Mouse (Mus musculus): ENCODE measurements around the gene Vmp1. TPM values are rescaled to one million over a fixed set of nuclear protein-coding genes. Genes with fewer than 3 reads are reported as not detected.

The Vmp1 gene
- polyA plus RNA-seq, 1 experiment from 2014 or later = 88.7 TPM

DNA sequence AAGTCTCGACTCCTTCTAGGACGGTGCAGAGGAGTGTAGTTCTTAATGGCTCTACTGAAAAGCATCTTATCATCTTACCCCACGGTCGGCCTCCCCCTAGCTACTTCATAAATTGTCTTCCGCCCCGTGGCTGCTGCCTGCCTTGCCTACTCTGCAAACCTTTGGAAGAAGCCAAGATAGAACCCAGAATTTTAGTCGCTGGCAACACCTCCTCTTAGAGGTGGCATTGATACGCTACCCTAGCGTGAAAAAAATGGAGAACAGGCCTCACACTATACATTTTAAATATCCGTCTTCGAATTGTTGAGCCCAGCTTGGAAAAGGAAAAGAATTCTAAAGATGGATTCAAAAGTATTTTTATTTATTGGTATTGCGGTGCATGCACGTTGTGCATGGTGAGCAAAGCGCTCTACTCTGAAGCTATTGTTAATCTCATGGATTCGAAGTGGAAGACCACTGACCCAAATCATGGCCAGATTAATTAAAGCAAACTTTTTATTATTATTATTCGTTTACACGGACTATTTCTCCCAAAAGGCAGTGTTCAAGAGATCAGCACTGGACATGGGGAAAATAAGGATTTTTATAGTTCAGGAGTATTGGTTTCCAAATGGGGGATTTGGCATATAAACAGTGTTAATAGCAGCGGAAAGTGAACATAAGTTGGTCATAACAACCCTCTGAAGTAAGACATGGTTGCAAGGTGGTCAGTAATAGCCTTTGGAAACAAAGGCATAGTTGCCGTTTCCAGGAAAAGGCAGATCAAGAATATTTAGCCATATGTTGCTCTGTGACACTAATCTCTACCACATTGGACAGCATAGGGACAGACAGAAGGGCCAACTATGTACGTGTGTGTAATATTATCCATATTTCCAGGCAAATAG lies 733 bp upstream of the Vmp1 start:
- no peaks in the 10 kb centered on the region for H3K27me3 ChIP-seq (ENCODE audit: control insufficient read depth, insufficient read depth, low read length)
- WGBS = 10% methylated on average over 20 of the region's 20 CpGs
- peak overlapping the region; percentile 86 for H3K9ac ChIP-seq (ENCODE audit: low read length)
- H3K4me1 ChIP-seq (ENCODE audit: control insufficient read depth, insufficient read depth, low read length) = peaks cover 5% of the 10 kb centered on the region; the same call in 1 of the 2 replicates
- H3K4me3 ChIP-seq (ENCODE audit: low read depth, low read length) = peak overlapping the region; percentile 74
- H3K36me3 ChIP-seq (ENCODE audit: control insufficient read depth, insufficient read depth, low read length) = no peaks in the 10 kb centered on the region; the same call in 1 of the 2 replicates
- peak overlapping the region; percentile 70 for H3K27ac ChIP-seq (replicated peaks; ENCODE audit: low read depth, low read length)
- no peaks in the 10 kb centered on the region for H3K9me3 ChIP-seq (ENCODE audit: control insufficient read depth, low read length)
- DNase-seq (ENCODE audit: low spot score) (no peak), ATAC-seq (ENCODE audit: insufficient number of reproducible peaks, low FRiP score, low TSS enrichment, low read depth) (no peak)
- peak overlapping the region; percentile 63 for H3K4me2 ChIP-seq (ENCODE audit: low read depth, severe bottlenecking)

GRCm38 (mm10) chr11:86682861-86683260 lies 775 bp downstream of the Vmp1 start:
- Histone ChIP-seq H3K4me3 (ENCODE audit: low read depth, low read length) (peak overlapping the region; percentile 74), H3K9me3 (ENCODE audit: control insufficient read depth, low read length) (no peaks in the 10 kb centered on the region), H3K4me1 (ENCODE audit: control insufficient read depth, insufficient read depth, low read length) (peaks cover 5% of the 10 kb centered on the region; the same call in 1 of the 2 replicates), H3K9ac (ENCODE audit: low read length) (peak overlapping the region; percentile 86; the same call in 1 of the 2 replicates), H3K36me3 (ENCODE audit: control insufficient read depth, insufficient read depth, low read length) (no peaks in the 10 kb centered on the region; the same call in 1 of the 2 replicates), H3K4me2 (ENCODE audit: low read depth, severe bottlenecking) (peak overlapping the region; percentile 67), H3K27ac (replicated peaks; ENCODE audit: low read depth, low read length) (no peak overlapping the region), H3K27me3 (ENCODE audit: control insufficient read depth, insufficient read depth, low read length) (no peaks in the 10 kb centered on the region)
- DNase-seq (ENCODE audit: low spot score) (no peak), ATAC-seq (ENCODE audit: insufficient number of reproducible peaks, low FRiP score, low TSS enrichment, low read depth) (no peak)
- WGBS = 36% methylated on average over 7 of the region's 7 CpGs

- Histone ChIP-seq H3K4me2 (ENCODE audit: low read depth, severe bottlenecking) (no peak overlapping the region), H3K9me3 (ENCODE audit: control insufficient read depth, low read length) (no peaks in the 10 kb centered on the region), H3K4me3 (ENCODE audit: low read depth, low read length) (no peak overlapping the region), H3K27ac (replicated peaks; ENCODE audit: low read depth, low read length) (no peak overlapping the region), H3K27me3 (ENCODE audit: control insufficient read depth, insufficient read depth, low read length) (no peaks in the 10 kb centered on the region), H3K4me1 (ENCODE audit: control insufficient read depth, insufficient read depth, low read length) (peaks cover 5% of the 10 kb centered on the region; the same call in 1 of the 2 replicates), H3K9ac (ENCODE audit: low read length) (no peak overlapping the region), H3K36me3 (ENCODE audit: control insufficient read depth, insufficient read depth, low read length) (no peaks in the 10 kb centered on the region; the same call in 1 of the 2 replicates)
- DNase-seq (ENCODE audit: low spot score) = no peak
- WGBS = 89% methylated on average over 3 of the region's 3 CpGs
- ATAC-seq (ENCODE audit: insufficient number of reproducible peaks, low FRiP score, low TSS enrichment, low read depth) = no peak
Measured at GRCm38 (mm10) chr11:86681423-86681822, 2.2 kb downstream of the Vmp1 start.

- Histone ChIP-seq H3K27ac (replicated peaks; ENCODE audit: low read depth, low read length) (no peak overlapping the region), H3K4me2 (ENCODE audit: low read depth, severe bottlenecking) (no peak overlapping the region), H3K4me3 (ENCODE audit: low read depth, low read length) (no peak overlapping the region), H3K36me3 (ENCODE audit: control insufficient read depth, insufficient read depth, low read length) (no peaks in the 10 kb centered on the region; the same call in 1 of the 2 replicates), H3K4me1 (ENCODE audit: control insufficient read depth, insufficient read depth, low read length) (peaks cover 5% of the 10 kb centered on the region; the same call in 1 of the 2 replicates), H3K9me3 (ENCODE audit: control insufficient read depth, low read length) (no peaks in the 10 kb centered on the region), H3K27me3 (ENCODE audit: control insufficient read depth, insufficient read depth, low read length) (no peaks in the 10 kb centered on the region), H3K9ac (ENCODE audit: low read length) (no peak overlapping the region)
- 93% methylated on average over 3 of the region's 3 CpGs for WGBS
- ATAC-seq (ENCODE audit: insufficient number of reproducible peaks, low FRiP score, low TSS enrichment, low read depth) = no peak
- DNase-seq (ENCODE audit: low spot score) = no peak
Measured at GRCm38 (mm10) chr11:86680729-86681128, 2.9 kb downstream of the Vmp1 start.

GRCm38 (mm10) chr11:86678957-86679356 lies 4.7 kb downstream of the Vmp1 start:
- H3K27me3 ChIP-seq (ENCODE audit: control insufficient read depth, insufficient read depth, low read length) = no peaks in the 10 kb centered on the region
- no peak overlapping the region for H3K27ac ChIP-seq (replicated peaks; ENCODE audit: low read depth, low read length)
- 88% methylated on average over 5 of the region's 5 CpGs for WGBS
- H3K4me3 ChIP-seq (ENCODE audit: low read depth, low read length) = no peak overlapping the region
- no peak for ATAC-seq (ENCODE audit: insufficient number of reproducible peaks, low FRiP score, low TSS enrichment, low read depth)
- H3K4me1 ChIP-seq (ENCODE audit: control insufficient read depth, insufficient read depth, low read length) = no peaks in the 10 kb centered on the region
- H3K9me3 ChIP-seq (ENCODE audit: control insufficient read depth, low read length) = no peaks in the 10 kb centered on the region
- H3K36me3 ChIP-seq (ENCODE audit: control insufficient read depth, insufficient read depth, low read length) = no peaks in the 10 kb centered on the region; the same call in 1 of the 2 replicates
- H3K4me2 ChIP-seq (ENCODE audit: low read depth, severe bottlenecking) = no peak overlapping the region
- DNase-seq (ENCODE audit: low spot score) = no peak
- no peak overlapping the region for H3K9ac ChIP-seq (ENCODE audit: low read length)

DNA sequence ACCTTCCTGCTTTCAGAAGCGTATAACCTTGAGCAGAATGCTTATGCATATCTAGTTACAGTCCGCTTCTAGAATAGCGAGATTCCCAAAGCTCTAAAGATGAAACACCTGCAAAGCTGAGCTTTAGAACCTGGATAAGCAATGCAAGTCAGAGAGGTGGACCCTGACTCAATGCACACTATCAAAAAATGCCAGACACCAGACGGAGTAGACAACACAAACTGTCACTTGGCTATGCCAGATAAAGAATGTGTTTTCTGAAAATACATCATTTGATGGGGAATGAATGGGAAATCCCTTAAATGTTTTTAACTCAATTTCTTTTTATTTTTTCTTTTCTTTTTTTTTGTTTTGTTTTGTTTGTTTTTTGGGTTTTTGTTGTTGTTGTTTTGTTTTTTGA lies 8.1 kb downstream of the Vmp1 start:
- H3K36me3 ChIP-seq (ENCODE audit: control insufficient read depth, insufficient read depth, low read length) = no peaks in the 10 kb centered on the region; the same call in 1 of the 2 replicates
- H3K27ac ChIP-seq (replicated peaks; ENCODE audit: low read depth, low read length) = no peak overlapping the region
- no peak overlapping the region for H3K4me3 ChIP-seq (ENCODE audit: low read depth, low read length)
- 88% methylated on average over 4 of the region's 4 CpGs for WGBS
- no peak overlapping the region for H3K9ac ChIP-seq (ENCODE audit: low read length)
- no peaks in the 10 kb centered on the region for H3K4me1 ChIP-seq (ENCODE audit: control insufficient read depth, insufficient read depth, low read length)
- DNase-seq (ENCODE audit: low spot score) (no peak), ATAC-seq (ENCODE audit: insufficient number of reproducible peaks, low FRiP score, low TSS enrichment, low read depth) (no peak)
- H3K9me3 ChIP-seq (ENCODE audit: control insufficient read depth, low read length) = no peaks in the 10 kb centered on the region
- H3K4me2 ChIP-seq (ENCODE audit: low read depth, severe bottlenecking) = no peak overlapping the region
- H3K27me3 ChIP-seq (ENCODE audit: control insufficient read depth, insufficient read depth, low read length) = no peaks in the 10 kb centered on the region

GRCm38 (mm10) chr11:86672772-86673171 lies 10.9 kb downstream of the Vmp1 start:
- H3K9me3 ChIP-seq (ENCODE audit: control insufficient read depth, low read length) = no peaks in the 10 kb centered on the region
- H3K4me1 ChIP-seq (ENCODE audit: control insufficient read depth, insufficient read depth, low read length) = no peaks in the 10 kb centered on the region
- WGBS = 86% methylated on average over 3 of the region's 3 CpGs
- H3K4me3 ChIP-seq (ENCODE audit: low read depth, low read length) = no peak overlapping the region
- H3K9ac ChIP-seq (ENCODE audit: low read length) = no peak overlapping the region
- no peak for DNase-seq (ENCODE audit: low spot score)
- no peaks in the 10 kb centered on the region; the same call in 1 of the 2 replicates for H3K36me3 ChIP-seq (ENCODE audit: control insufficient read depth, insufficient read depth, low read length)
- H3K27me3 ChIP-seq (ENCODE audit: control insufficient read depth, insufficient read depth, low read length) = no peaks in the 10 kb centered on the region
- no peak overlapping the region for H3K27ac ChIP-seq (replicated peaks; ENCODE audit: low read depth, low read length)
- H3K4me2 ChIP-seq (ENCODE audit: low read depth, severe bottlenecking) = no peak overlapping the region
- ATAC-seq (ENCODE audit: insufficient number of reproducible peaks, low FRiP score, low TSS enrichment, low read depth) = no peak

DNA sequence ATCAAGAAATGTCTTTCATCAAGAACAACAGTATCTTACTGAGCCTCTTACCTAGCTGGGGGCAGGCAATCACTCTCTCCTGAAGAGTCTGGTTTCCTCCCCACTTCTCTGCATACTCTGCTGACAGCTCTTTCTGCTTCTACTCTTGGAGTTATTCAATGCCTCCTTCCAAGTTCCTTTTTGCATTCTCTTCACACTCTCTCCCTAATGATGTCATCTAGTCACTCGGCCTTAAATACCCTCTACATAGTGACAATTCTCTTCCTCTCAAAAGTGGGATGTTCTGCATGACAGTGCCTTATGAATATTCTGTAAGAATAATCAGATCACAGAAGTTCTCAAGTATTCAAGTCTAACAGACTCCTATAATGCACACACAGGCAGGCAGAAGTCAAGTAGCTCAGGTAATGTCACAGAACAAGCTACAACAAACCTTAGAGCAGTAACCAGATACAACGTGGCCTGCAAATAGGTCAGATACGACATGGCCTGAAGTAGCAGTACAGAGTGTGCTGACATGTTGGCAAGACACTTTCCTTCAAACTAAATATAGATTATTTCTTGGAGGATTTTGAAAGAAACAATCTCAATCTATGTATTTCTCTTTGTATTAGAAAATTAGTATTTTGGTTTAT lies 12.5 kb downstream of the Vmp1 start:
- WGBS = 74% methylated on average over 3 of the region's 3 CpGs
- no peak for ATAC-seq (ENCODE audit: insufficient number of reproducible peaks, low FRiP score, low TSS enrichment, low read depth)

More for the DNA sequence above, 12.5 kb downstream of the Vmp1 start:
- H3K4me3 ChIP-seq (ENCODE audit: low read depth, low read length) = no peak overlapping the region
- no peaks in the 10 kb centered on the region for H3K9me3 ChIP-seq (ENCODE audit: control insufficient read depth, low read length)
- H3K9ac ChIP-seq (ENCODE audit: low read length) = no peak overlapping the region
- no peak overlapping the region for H3K4me2 ChIP-seq (ENCODE audit: low read depth, severe bottlenecking)
- no peak for DNase-seq (ENCODE audit: low spot score)
- H3K27ac ChIP-seq (replicated peaks; ENCODE audit: low read depth, low read length) = no peak overlapping the region
- no peaks in the 10 kb centered on the region for H3K4me1 ChIP-seq (ENCODE audit: control insufficient read depth, insufficient read depth, low read length)
- H3K36me3 ChIP-seq (ENCODE audit: control insufficient read depth, insufficient read depth, low read length) = no peaks in the 10 kb centered on the region; the same call in 1 of the 2 replicates
- H3K27me3 ChIP-seq (ENCODE audit: control insufficient read depth, insufficient read depth, low read length) = no peaks in the 10 kb centered on the region

Measured in limb, embryonic 11.5 days (tissue).